Mouse (Mus musculus) lung, adult 2 months (tissue): ENCODE measurements around the gene H13. TPM values are rescaled to one million over a fixed set of nuclear protein-coding genes. Genes with fewer than 3 reads are reported as not detected.

Source experiments
- DNase-seq: peaks from one replicate; pipeline ENCODE4 v3.0.0; 2022
- H3K4me1 ChIP-seq: fragments of 200-500 bp; 2 replicates; pipeline ENCODE4 v1.6.1; 2011; ENCODE audit warnings: low read length; ENCODE audit not compliant: control insufficient read depth, insufficient read depth
- H3K4me3 ChIP-seq: fragments of 200-500 bp; replicated peaks from 2 replicates; pipeline ENCODE3; 2011; ENCODE audit warnings: low read depth, mild to moderate bottlenecking, control low read depth, low read length; ENCODE audit errors: extremely low read depth
- CTCF ChIP-seq: fragments of 200-500 bp; IDR thresholded peaks from 2 replicates; pipeline ENCODE4 v1.5.1; 2011; ENCODE audit warnings: mild to moderate bottlenecking, low read length, control low read depth; ENCODE audit not compliant: insufficient read depth
- POLR2A ChIP-seq: fragments of 200-500 bp; IDR thresholded peaks from 2 replicates; pipeline ENCODE4 v1.6.1; 2011; ENCODE audit warnings: low read depth, mild to moderate bottlenecking, control low read depth, low read length, borderline replicate concordance; ENCODE audit errors: extremely low read depth
- WGBS: fragments of 180-500 bp; shearing (Covaris S2); methylation state at CpG from one replicate; pipeline ENCODE4 v1.1.7; 2018; 5-methylcytosine and 5-hydroxymethylcytosine counted together
- polyA plus RNA-seq: library from polyadenylated mRNA; depleted of rRNA; stranded (reverse); fragments of >200 nt; gene quantifications from 2 replicates; pipeline ENCODE4 v1.2.3, GENCODE M21; 2012

The H13 gene
- polyA plus RNA-seq, 1 experiment: 125 TPM

DNA sequence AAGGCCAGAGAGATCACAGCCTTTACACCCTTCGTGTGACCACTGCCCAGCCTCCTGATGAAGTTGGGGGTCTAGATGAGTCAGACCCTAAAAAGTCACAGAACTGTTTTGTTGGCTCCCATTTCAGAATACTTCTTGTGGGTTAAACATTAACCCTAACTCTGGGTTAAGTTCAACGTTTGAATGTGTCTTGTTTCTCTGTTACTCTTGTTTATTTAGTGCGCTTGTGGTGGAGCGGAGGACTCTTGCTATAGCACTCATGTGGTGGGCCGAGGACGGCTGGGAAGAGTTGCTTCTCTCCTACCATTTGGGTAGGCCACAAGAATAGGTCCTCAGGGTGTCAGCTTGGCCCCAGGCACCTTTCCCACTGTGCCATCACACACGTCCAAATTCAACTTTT is 59.3 kb downstream of the H13 start:
- H3K4me3 ChIP-seq: no peak overlapping the region
- no peak for TF ChIP-seq CTCF
- TF ChIP-seq POLR2A: no peak
- DNase-seq: no peak
- 65% methylated on average over 7 of the region's 7 CpGs for WGBS
- peaks cover 25% of the 10 kb centered on the region for H3K4me1 ChIP-seq

- no peak for DNase-seq
- Histone ChIP-seq H3K4me1 (peaks cover 25% of the 10 kb centered on the region), H3K4me3 (no peak overlapping the region)
- TF ChIP-seq CTCF (no peak), POLR2A (no peak)
- WGBS: 25% methylated on average over 8 of the region's 8 CpGs
Measured at GRCm38 (mm10) chr2:152729013-152729635, 59.9 kb downstream of the H13 start.

DNA sequence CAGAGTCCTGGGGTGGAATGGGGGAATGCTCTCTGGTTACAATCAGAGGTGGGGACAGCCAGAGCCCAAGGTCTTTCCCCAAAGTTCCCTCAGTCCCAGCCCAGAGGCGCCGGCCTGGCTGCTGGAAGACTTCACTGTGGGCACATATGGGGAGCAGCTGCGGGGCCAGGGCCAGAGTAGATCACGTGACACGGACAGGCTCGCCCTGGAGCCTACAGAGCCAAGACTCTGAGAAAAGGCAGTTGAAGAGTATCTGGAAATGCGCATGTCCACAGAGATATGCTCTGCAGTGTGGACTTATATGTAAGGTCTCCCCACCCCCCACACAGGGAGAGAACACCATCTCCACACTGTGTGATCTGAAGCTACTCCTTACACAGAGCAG is 60.4 kb downstream of the H13 start:
- no peak for DNase-seq
- H3K4me1 ChIP-seq: peaks cover 28% of the 10 kb centered on the region
- H3K4me3 ChIP-seq: no peak overlapping the region
- WGBS: 21% methylated on average over 7 of the region's 7 CpGs
- TF ChIP-seq POLR2A (0 out of 2 replicates have a peak, but pooled peaks have one; percentile 13), CTCF (no peak)

DNA sequence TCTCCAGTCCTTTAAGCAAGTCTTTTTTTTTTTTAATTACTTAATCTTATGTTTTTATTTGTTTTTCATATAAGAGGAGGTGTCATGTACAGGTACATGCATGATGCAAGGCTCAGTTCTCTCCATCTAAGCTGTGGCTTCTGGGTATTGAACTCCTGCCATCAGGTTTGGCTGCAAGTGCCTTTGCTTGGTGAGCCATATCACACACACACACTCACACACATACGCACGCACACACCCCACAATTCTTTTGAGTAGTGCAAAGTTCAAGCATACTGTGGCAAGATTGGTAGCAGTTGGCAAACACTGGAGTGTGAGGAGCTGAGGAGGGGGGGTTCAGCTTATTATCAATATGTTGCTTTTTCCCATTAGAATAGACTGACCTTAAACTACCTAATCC is 63.9 kb downstream of the H13 start:
- TF ChIP-seq CTCF (no peak), POLR2A (no peak)
- WGBS: 76% methylated on average over 2 of the region's 2 CpGs
- Histone ChIP-seq H3K4me1 (peaks cover 21% of the 10 kb centered on the region), H3K4me3 (no peak overlapping the region)
- DNase-seq: no peak

GRCm38 (mm10) chr2:152734501-152734900 is 65.2 kb downstream of the H13 start:
- Histone ChIP-seq H3K4me3 (no peak overlapping the region), H3K4me1 (peaks cover 13% of the 10 kb centered on the region)
- DNase-seq: no peak
- TF ChIP-seq CTCF (no peak), POLR2A (no peak)
- WGBS: 27% methylated on average over 10 of the region's 10 CpGs

- TF ChIP-seq POLR2A (peak; percentile 79; the same call in 1 of the 2 replicates), CTCF (no peak)
- under 1% methylated on average over 28 of the region's 28 CpGs for WGBS
- no peak overlapping the region for H3K4me3 ChIP-seq
- peak; percentile 91 for DNase-seq
- H3K4me1 ChIP-seq: peaks cover 12% of the 10 kb centered on the region
Measured at GRCm38 (mm10) chr2:152734984-152735383, 65.7 kb downstream of the H13 start.

GRCm38 (mm10) chr2:152736090-152736601 is 66.9 kb downstream of the H13 start, which contains the start of gene Id1:
Gene Id1, plus strand, starts transcription at chr2:152736251.
- peak; percentile 90 for DNase-seq
- peaks cover 17% of the 10 kb centered on the region for H3K4me1 ChIP-seq
- TF ChIP-seq POLR2A: peak; percentile 98
- TF ChIP-seq CTCF: no peak
- WGBS: under 1% methylated on average over 28 of the region's 28 CpGs
- H3K4me3 ChIP-seq: peak within 1 kb of the TSS; percentile 93

- DNase-seq: peak; percentile 49
- 1% methylated on average over 22 of the region's 22 CpGs for WGBS
- TF ChIP-seq POLR2A (peak; percentile 58; the same call in 1 of the 2 replicates), CTCF (no peak)
- Histone ChIP-seq H3K4me1 (peaks cover 21% of the 10 kb centered on the region), H3K4me3 (peak overlapping the region; percentile 93)
Measured at GRCm38 (mm10) chr2:152736748-152737147, 67.5 kb downstream of the H13 start.

DNA sequence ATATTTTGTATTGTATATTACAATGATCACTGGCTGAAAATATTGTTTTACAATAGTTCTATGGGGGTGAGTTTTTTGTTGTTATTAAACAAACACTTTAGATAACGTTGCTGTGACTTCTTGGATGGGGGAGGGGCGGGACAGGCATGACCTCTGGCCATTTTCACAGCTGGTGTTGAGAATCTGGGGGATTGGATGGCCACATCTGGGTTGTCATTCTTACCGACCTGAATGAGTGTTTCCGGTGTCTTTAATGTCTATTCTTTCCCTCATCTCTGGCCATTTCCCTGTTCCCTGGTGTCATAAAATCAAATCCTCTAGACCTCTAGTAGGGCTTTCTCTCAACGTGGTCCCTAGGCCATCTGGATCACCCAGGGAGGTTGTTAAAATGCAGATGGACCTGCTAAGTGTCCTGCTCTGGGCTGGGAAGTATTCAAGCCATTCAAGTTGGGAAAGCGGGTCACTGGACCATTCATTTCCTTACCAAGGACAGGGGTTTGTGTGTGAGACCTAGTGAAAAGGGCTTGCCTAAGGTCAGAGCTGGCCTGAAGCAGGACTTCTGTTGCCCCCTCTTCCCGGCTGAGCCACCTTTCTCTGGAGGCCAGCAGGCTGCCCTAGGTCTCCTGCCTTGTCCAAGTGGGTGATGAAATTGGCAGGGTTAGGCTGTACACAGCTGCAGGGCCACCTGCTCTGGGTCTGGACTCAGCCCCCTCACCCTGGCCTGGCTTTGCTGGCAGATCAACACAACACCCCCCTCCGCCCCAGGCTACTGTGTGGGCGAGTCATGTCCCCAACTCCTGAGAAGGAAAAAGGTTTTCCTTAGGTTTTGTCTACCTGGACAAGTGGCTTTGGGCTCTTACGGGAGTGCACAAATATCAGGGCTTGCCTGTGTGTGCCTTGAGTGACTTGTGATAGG is 68.3 kb downstream of the H13 start:
- 17% methylated on average over 10 of the region's 10 CpGs for WGBS
- TF ChIP-seq POLR2A (peak; percentile 21; the same call in 1 of the 2 replicates), CTCF (no peak)
- peak overlapping the region; percentile 59 for H3K4me3 ChIP-seq
- peaks cover 23% of the 10 kb centered on the region for H3K4me1 ChIP-seq
- DNase-seq: peak; percentile 48
